Mouse (Mus musculus) kidney, postnatal 14 days (tissue): ENCODE data around the gene Ascc1.
A peak's percentile ranks its signal among the peaks of the same experiment; 100 is the strongest.

Source experiments
- DNase-seq: peaks from one replicate; pipeline ENCODE4 v3.0.0; 2022; ENCODE audit warnings: mixed read lengths

Gene Ascc1

DNA sequence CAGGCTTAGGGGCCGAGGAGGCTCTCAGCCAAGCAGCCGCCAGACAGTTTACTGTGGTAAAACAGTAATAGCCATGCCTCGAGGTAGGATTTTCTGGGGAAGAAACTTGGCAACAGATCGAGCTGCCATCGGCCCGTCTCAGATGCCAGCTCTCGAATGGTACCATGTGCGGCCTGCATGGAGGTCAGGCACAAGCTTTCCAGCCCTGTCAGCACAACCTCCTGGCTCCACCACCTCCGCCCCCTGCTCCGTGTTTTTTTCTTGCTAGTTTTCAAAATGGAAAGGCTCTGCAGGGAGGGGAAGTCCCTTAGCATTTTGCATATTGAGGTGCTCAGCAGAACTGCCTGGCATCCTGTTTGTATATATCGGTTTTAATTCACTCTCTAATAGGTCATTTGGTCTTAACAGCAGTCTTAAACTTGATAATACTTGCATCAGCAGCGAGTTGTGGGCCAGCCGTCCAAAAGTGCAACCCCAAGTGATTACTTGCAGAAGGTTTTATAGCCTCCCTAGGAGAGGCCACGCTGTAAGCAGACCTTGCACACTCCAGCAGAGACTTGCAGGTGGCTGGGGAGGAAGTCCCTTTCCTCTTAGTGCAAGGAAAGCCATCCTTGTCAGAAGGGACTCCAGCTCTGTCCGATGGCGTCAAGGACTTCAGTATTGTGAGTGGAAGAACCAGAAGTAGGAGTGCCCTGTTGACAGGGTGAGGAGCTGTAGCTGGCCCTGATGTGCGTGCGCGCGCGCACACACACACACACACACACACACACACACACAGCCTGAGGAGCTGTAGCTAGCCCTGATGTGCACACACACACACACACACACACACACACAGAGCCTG lies 78.6 kb downstream of the Ascc1 start:
- DNase-seq = peak; percentile 58

DNA sequence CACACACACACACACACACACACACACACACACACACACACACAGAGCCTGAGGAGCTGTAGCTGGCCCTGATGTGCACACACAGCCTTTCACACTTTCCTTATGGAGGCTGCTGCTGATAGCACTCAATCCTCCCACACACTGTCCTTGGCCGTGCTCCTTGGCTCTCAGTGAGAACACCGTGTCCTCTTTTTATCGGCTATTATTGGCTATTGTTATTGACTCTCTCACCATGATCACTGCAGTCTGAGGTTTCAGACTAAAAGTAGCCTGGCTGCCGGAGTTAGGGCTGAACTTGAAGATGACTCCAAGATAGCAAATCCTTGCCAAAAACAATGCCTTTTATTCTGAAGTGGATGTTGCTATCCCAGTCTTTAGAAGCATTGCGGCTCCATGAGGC lies 79.3 kb downstream of the Ascc1 start:
- DNase-seq = peak; percentile 33

DNA sequence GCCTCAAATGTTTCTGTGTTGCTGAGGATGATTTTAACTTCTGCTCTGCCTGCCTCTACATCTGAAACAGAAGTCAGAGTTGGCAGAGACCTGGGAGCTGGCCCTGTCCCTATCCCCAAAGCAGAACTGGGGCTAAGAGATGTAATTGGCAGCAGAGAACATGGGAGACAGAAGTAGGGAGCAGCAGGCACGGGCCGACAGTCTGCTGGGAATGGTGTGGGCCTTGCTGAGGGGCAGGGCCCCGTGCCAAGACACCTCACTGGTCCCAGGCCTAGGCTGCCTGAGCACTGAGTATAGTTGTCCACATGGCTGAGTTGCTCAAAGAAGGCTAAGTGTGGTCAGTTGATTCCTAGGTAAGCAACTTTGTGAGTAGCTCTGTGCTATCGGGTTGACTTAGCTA lies 81.5 kb downstream of the Ascc1 start:
- DNase-seq = no peak

DNA sequence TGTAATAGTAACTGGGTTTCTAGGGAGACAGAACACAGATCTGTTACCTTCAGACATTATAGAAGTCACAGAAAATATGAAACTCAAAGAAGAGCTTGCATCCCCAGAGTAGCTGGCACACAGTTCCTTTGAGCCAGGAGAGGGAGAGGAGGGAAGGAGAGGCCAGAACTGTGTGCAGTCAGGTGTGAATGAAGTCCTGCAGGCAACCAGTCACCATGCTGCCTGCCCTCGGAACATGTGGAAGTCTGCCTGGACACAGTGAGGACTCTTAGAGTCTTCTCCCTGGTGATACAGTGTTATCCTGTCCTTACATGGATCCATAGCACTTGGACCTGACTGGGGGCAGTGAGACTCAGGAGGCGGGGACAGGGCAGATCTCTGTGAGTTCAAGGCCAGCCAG lies 89.7 kb downstream of the Ascc1 start:
- DNase-seq = no peak

DNA sequence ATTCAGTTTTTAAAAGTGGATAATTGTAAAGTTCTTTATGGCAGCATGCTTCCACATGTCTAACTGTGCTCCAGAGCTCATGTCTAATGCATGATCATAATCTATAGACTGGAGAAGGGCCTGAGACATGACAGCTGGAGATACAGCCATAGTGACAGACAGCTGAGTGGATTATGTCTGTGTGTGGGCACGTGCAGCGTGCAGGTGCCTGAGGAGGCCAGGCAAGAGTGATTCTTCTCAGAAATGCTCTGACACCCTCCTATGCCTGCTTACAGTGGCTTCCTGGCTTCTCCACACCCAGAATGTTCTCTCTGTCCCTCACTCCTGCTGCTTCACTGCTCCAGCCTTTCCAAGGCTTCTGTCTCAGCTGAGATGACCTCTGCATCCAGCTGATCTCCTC lies 91.1 kb downstream of the Ascc1 start:
- DNase-seq = no peak

DNA sequence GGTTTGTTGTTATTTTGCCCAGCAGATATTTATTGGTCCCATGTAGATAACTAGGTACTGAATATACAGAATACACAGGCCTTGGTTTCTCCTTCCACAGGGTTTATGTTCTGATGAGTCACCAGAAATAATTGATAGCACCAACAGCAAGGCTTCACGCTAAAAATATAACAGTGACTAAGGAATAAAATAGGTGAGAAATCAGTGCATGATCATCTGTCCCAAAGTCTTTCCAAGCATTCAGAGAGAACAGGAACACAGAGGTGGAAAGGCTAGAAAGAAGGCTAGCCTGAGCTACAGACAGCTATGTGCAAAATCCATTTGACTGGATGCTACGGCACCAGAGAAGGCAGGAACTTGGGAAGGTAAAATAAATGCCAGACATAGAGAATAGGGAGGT lies 93.0 kb downstream of the Ascc1 start:
- DNase-seq = no peak

DNA sequence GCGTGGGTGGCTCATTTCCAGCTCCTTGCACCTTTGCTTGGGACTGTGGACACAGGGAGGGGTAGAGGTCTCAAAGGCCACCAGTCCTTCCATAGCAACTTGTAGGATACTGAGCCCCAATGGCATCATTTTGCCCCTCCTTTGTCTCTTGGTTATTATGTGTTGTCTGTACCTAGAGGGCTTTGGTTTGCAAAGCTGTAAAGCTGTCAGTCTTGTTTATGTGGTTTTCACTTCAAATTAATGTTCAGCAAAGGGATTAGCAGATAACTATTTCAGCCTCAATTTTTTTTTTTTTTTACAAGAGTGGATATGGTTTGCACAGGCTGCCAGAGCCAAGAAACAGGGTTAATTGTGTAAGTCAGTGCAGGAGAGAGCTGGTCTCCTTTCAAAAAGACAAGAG lies 93.7 kb downstream of the Ascc1 start:
- no peak for DNase-seq

DNA sequence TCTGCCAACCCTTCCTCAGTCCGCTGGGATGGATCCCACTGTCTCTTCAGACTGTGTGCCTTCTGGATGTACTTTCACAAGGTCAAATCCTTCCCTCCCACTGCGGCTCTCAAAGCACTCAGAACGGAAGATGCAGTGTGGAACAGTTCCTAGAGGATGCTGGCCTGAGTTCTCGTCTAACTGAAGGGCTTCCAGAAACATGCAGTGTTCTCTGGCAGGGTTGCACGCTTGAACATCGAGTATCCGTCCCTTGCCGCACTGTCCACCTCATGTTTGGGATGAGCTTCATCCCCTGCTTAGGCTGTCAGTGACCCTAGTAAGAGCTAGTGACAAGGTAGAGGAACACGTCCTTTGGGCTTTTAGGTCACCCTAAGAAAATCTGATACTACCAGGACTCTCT lies 94.5 kb downstream of the Ascc1 start:
- no peak for DNase-seq

DNA sequence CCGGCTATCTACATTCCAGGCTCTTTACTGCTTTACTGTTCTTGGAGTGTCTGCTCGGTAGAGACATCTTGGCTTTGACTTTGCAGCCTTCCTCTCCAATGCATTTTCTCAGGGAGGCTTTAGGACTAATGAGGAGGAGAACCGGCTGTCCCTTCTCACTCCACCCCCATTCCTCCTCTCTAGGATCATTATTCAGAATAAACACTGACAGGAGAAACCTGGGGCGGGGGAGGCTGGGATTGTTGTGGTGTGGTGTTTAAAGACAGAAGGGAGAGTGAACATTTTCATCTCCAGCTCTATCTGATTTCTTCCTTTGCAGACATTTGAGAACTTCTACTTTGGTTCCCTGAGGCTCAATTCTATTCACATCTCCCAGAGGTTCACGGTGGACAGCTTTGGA lies 95.2 kb downstream of the Ascc1 start:
- no peak for DNase-seq

DNA sequence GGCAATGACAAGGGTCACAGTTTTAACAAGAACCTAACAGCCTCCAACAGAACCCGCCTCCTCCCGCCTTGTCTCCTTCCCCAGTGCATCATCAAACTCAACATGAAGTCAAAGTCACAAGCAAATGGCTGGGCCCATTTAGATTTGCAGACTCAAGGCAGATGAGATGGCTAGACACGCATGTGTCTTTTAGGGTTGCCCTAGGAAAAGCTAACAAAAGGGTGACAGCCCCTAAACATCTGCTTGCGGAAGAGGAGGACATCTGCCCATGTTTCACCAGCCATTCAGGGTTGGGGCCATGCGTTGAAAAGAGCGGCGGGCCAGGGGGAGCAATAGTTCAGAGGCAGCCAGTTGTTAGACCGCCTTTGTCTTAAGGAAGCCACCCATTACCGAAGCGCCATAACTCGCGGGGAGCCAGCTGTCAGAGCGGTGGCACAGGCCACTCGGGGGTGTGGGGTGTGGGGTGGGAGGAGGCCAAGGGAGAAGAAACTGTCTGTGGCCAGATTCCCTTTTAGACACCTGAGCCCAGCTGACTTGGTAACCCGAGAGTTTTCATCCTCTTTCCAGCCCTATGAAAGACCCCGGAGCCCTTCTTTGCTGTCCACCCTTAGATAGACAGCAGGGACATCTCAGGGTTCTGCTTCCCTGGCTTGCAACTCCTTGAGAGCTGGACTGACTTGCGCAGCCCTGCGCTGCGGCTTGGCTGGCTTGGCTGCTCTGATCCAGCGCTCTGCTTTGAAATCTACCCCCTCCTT lies 103.0 kb downstream of the Ascc1 start:
- no peak for DNase-seq

DNA sequence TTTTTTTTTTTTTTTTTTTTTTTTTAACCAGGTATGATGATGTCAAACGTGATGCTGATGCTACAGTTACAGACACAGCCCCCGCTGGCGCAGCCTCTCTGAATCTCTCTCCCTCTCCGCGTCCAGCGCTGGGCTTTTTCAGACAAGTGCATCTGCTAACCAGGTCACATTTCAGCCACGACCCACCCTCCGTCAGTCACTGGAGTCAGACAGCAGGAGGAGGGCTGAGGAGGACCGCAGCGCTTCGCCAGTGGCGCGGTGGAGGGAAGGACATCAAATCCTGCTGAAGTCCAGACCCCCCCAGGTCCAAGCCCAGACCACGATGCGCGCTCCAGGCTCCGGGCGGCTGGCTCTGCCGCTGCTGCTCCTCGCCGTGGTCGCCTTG lies 103.5 kb downstream of the Ascc1 start, which contains the start of gene Spock2:
Gene Spock2, plus strand, starts transcription at position 74 of the 385 bp plus-strand sequence.
- DNase-seq = no peak

DNA sequence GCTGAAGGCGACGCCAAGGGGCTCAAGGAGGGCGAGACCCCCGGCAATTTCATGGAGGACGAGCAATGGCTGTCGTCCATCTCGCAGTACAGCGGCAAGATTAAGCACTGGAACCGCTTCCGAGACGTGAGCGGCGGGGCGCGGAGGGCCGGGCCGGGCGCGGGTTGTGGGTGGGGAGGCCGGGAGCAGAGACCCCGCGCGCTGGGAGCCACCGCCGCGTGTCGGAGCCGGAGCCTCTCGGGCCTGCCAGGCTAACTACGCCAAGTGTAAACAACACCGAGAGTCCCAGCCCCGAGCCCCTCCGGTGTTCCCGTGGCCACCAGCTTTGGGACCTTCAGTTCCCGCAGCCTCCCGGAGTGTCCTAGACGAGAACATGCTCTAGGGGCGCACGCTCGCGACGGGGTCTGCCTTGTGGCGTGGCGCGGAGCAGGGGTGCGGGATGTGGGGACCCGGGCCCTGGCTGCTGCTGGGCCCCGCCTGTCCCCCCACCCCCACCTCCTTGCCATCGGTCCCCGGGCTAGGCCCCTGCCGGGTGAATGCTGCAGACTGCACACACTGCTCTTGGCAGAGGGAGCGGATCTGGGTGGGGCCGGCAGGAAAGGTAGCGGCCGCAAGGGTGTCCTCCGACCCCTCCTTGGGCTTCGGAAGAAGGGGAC lies 104.1 kb downstream of the Ascc1 start:
- DNase-seq = peak; percentile 35

DNA sequence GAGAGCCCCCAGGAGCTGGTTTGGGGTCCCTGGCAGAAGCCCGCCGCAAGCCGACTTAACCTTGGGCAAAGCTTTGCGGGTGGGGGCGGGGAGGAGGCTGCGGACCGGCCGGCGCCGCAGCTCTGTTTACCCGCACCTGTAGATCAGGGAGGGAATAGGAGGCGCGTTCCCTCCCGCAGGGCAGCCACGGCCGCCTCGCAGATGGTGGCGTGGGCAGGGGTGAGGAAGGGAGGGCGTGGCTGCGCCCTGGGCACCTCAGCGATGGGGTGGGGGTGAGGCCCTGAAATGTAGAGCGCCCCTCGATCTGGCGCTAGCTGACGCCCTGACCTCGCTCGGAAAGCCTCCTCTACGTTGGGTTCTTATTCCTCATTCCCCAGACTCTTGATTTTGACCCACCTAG lies 104.8 kb downstream of the Ascc1 start:
- DNase-seq = no peak

DNA sequence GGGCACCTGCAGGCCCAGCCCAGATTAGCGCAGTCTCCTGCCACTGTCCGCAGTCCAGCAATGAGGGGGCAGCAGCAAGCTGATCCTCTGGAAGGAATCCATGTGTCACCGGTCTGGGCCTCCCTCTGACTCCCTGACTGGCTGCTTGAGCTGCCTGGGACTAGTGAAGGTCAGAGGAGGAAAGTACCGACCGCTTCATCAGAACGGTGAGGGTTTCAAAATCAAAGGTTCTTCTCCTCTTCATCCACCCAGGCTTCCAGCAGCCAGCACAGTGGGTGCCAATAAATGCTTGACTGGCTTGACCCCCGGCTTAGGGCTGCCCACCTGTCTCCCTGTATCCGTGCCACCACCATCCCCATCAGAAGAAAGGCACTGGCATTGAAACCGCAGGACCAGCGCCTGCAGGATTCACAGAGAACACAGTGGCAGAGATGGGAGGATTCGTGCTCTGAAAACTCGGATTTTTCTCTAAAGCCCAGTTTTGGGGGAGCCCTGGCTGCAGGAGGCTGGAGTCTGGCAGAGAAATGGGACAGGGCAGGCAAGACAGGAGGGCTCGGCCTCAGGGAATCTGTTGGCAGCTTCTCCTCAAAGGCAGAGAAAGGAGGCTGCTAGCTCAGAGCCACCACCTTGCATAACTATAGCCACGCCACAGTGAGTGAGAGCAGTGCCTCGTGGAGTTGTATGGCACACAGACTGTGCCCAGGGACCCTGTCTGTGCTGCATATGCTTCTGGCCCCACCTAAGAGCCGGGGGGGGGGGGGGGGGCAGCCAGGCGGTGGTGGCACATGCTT lies 105.9 kb downstream of the Ascc1 start:
- DNase-seq = no peak

DNA sequence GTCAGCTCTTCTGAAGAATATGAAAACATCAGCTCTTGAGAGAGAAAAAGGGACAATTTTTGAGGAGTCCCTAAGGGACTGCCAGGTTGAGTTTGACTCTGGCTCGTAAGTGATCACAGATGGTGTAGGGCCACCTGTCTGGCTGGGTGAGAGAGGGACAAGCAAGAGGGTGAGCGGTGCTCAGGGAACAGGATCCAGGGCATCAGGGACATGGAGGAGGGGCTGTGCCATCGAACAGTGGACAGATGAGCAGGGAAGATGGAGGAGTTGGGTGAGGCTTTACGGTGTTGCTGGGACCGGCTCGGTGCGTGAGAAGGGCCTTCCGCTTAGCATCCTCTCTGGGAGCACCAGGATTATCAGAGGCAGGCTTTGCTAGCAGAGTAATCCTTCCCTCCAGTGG lies 106.7 kb downstream of the Ascc1 start:
- DNase-seq = no peak

DNA sequence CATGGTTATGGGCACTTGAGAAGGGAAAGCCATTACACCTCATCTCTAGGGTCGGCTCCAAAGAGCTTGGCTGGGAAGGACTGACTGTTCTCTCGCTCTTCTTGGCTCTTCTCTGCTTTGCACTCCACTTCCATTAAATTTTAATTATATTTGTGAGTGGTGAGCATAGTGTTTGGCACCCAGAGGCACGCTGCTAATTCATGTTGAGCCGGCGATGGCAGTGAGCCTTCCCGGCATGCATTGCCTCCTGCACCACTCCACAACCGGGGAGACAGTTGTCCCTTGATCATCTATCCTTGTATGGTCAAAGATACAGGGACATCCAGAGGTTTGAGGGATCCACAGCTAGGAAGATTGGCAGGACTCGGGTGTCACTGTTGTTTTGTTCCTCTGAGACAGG lies 107.4 kb downstream of the Ascc1 start:
- DNase-seq = no peak

DNA sequence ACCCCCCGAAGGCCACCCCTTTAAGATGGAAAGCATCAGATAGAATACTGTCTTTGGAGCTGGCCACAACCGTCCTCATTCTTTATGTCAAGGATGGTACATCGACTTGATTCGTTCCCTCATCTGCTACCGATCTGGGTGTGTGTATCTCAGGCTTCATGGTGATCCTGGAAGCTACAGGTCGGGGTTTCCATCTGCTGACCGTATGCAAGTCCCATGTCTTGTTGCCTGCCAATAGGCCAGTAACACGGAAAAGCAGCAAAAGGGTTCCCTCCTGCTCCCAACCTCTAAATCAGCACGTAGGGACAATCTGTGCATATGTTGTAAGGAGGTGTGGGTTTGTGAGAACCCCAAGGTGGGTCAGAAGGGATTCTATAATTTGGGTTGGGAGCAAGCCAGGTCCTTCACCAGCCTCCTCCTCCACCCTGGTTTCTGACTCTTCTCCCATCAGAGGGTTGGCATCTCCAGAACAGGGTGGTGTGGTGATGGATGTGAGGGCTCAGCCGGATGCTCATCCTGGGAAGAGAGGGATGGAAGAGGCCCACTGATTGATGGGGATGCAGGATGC lies 108.4 kb downstream of the Ascc1 start:
- DNase-seq = no peak

DNA sequence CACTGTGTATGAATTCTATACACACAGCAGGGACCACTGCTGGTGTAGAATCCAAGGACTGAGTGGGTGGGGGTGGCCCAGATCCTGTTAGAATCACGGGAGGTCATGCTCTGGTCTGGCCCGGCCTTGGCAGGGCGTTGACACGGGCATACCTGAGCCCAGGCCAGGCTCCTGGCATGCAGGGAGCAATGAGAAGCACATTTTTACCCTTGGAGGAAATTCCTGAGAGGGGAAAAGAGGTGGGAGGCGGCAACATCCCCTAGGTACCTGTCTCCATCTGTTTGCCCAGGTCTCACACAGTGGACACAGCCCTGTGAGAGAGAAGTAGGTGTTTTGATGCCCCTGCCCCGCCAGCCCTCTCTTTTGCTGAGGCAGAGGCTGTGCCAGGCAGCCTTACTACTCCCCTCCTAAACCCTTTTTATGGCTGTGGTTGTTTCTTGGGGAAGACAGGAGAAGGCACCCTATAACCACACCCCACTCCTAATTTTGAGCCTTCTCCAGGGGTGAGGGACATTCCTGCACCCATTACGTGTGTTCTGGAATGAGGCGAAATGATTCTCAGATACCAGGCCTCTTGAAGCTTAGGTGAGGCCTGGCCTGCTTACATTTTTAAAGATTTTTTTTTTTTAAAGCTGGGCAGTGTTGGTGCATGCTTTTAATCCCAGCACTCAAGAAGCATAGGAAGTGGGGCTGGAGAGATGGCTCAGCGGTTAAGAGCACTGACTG lies 111.5 kb downstream of the Ascc1 start:
- no peak for DNase-seq

DNA sequence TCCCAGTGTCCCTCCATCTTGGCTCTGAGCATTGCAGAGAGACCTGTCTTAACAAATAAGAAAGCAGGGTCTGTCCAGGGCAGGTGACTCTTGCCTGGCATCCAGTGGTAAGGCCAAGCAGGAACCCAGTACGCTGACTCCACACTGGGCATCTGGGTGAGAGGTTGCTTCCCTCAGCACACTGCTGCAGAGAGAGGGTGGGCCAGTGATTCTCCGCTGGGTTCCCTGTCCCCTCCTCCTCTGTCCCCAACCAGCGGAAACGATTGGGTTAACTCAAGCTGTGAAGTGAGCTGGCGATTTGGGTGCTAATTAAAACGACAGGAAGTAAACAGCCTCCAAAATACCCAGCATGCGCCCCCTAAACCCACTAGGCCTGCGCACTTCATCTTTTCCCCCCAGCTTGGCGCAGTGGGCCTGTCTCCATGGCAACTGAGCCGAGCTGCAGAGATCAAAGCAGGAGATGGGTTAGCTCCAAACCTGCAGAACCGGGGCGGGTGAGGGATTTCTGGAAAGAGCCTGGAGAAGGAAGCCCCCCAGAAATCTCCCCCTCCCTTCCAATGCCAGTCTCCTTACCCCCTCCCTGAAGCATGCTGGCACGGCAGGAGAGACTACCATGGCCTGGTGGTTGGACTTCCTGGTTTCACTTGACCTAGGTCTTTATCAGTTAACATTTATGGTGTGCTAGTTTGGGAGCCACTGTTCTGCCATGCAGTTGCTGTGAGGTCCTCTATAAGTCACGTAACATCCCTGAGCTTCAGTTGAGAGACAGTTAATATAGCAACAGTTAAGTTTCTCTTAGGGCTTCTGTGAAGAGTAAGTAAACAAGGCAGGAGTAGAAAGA lies 113.0 kb downstream of the Ascc1 start:
- no peak for DNase-seq

DNA sequence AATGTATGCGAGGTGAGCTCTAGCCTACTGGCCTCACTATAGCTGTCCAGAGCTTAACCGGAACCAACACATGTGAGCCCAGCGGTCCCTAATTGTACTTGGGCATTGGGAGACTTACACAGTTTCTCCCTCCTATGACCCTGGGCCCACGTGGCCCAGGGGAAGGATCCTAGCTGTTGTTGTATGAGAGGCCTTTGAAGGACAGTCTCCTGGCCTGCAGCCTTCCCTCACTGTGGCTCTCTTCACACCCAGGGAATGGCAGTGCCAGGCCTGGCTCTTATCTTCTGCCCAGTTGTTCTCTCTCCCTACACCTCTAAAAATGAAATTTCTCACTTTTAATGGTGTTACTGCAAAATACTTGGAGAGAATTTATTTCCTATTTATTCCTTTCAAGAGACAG lies 114.4 kb downstream of the Ascc1 start:
- no peak for DNase-seq

DNA sequence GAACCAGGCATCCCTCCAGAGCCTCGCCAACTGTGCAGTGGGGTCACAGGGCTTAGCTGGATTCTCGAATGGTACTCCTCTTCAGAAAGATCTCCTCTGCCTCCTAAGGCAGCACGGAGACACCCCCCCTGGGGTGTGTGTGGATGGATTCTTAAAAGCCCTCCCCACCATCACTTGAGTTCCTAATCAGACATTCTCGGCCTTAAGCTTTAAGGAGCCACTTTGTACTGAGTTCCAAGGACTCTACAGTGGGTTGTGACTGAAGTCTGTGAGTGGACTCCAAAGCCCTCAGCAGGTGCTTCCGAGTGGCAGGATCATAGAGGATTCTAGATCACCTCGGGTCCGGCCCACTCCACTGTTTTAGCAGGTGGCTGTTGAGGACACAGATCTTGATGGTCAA lies 115.9 kb downstream of the Ascc1 start:
- no peak for DNase-seq
